Mouse (Mus musculus): ENCODE measurements around the gene Cct4. TPM values are rescaled to one million over a fixed set of nuclear protein-coding genes. Genes with fewer than 3 reads are reported as not detected.
A peak's percentile ranks its signal among the peaks of the same experiment; 100 is the strongest.

Cct4 gene
- total and polyA plus RNA-seq, 2 experiments from 2014 or later = 236 to 271 TPM

DNA sequence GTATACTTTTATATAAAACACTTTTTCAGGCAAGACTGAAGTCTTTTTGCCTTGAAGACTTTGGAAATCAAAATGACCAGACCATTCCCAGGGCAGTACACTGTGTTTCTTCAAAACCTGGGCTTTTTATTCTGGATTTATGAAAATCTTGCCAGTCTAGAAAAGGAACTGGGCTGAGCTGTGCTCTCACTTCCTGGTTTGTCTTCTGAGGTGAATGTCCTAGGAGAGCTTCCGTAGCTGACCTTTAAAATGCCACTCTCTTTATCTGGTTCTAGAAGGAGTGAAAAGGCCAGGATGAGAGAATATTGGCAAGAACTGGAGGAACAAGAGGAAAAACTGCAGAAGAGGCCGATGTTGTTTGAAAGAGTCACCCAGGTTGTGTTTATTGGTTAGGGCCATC is 32.8 kb downstream of the Cct4 start:
- Histone ChIP-seq H3K9ac (no peak overlapping the region), H3K36me3 (ENCODE audit: insufficient read depth) (no peaks in the 10 kb centered on the region), H3K4me3 (ENCODE audit: low read depth, low read length) (no peak overlapping the region), H3K4me1 (ENCODE audit: insufficient read depth) (no peaks in the 10 kb centered on the region), H3K27ac (ENCODE audit: low read depth, low read length) (no peak overlapping the region), H3K9me3 (ENCODE audit: low read length) (no peaks in the 10 kb centered on the region), H3K4me2 (ENCODE audit: low read depth) (no peak overlapping the region), H3K27me3 (ENCODE audit: insufficient read depth, low read length) (no peaks in the 10 kb centered on the region)
- no peak for TF ChIP-seq CTCF (IDR thresholded peaks at IDR 0.05; ENCODE audit: low read depth)
- ATAC-seq = no peak
- WGBS = 96% methylated on average over 2 of the region's 2 CpGs
- DNase-seq = no peak

DNA sequence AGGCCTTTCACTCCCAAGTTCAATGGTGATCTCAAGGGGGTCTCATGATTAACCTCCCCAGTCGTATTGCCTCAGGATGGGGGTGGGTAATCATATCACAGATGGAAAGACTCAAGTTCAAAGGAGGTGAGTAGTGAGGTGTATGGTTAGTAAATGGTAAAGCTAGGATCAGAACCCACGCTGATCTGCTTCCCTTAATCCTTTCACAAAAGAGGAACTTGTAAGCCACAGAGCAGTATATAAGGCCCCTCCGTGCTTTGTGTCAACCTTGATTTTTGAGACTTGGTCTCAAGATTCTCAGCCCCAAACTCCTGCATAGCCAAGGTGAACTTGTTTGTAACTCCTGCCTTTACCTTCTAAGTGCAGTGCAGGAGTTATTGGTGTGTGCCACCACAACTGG is 33.9 kb downstream of the Cct4 start:
- WGBS = 54% methylated on average over 3 of the region's 3 CpGs
- ATAC-seq (no peak), DNase-seq (no peak)
- Histone ChIP-seq H3K36me3 (ENCODE audit: insufficient read depth) (no peaks in the 10 kb centered on the region), H3K9ac (no peak overlapping the region), H3K9me3 (ENCODE audit: low read length) (no peaks in the 10 kb centered on the region), H3K27me3 (ENCODE audit: insufficient read depth, low read length) (no peaks in the 10 kb centered on the region), H3K4me2 (ENCODE audit: low read depth) (no peak overlapping the region), H3K27ac (ENCODE audit: low read depth, low read length) (no peak overlapping the region), H3K4me3 (ENCODE audit: low read depth, low read length) (no peak overlapping the region), H3K4me1 (ENCODE audit: insufficient read depth) (no peaks in the 10 kb centered on the region)
- no peak for TF ChIP-seq CTCF (IDR thresholded peaks at IDR 0.05; ENCODE audit: low read depth)

- H3K9ac ChIP-seq = no peak overlapping the region
- no peak for TF ChIP-seq CTCF (IDR thresholded peaks at IDR 0.05; ENCODE audit: low read depth)
- H3K9me3 ChIP-seq (ENCODE audit: low read length) = no peaks in the 10 kb centered on the region
- no peak overlapping the region for H3K4me2 ChIP-seq (ENCODE audit: low read depth)
- WGBS = 68% methylated on average over 3 of the region's 3 CpGs
- no peak overlapping the region for H3K4me3 ChIP-seq (ENCODE audit: low read depth, low read length)
- DNase-seq = no peak
- H3K27ac ChIP-seq (ENCODE audit: low read depth, low read length) = no peak overlapping the region
- H3K36me3 ChIP-seq (ENCODE audit: insufficient read depth) = no peaks in the 10 kb centered on the region
- H3K27me3 ChIP-seq (ENCODE audit: insufficient read depth, low read length) = no peaks in the 10 kb centered on the region
- ATAC-seq = no peak
- H3K4me1 ChIP-seq (ENCODE audit: insufficient read depth) = no peaks in the 10 kb centered on the region
Observed at GRCm38 (mm10) chr11:23028957-23029356, 38.6 kb downstream of the Cct4 start.

DNA sequence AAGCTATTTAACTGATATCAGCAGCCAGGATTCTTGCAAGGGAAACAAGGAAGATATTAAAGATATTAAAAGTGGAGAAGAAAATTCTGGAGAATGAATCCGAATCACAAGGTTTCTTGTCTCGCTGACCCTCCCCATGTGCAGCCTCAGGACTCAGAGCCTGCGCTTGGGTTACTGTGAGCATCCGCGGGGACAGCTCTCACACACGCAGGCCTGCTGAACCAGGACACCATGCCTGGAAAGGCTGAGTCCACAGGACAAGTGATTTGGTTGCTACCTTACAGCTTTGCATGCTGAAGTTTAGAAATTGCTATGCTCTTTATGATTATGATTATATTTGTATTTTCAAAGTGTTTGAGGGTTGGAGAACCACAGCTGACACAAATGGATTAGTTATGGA is 39.1 kb downstream of the Cct4 start:
- H3K4me1 ChIP-seq (ENCODE audit: insufficient read depth) = no peaks in the 10 kb centered on the region

GRCm38 (mm10) chr11:23047252-23047651 is 56.9 kb downstream of the Cct4 start:
- WGBS = 68% methylated on average over 5 of the region's 5 CpGs
- no peak overlapping the region for H3K9ac ChIP-seq
- no peak overlapping the region for H3K4me2 ChIP-seq (ENCODE audit: low read depth)
- TF ChIP-seq CTCF (IDR thresholded peaks at IDR 0.05; ENCODE audit: low read depth) = no peak
- H3K27me3 ChIP-seq (ENCODE audit: insufficient read depth, low read length) = no peaks in the 10 kb centered on the region
- H3K27ac ChIP-seq (ENCODE audit: low read depth, low read length) = no peak overlapping the region
- no peaks in the 10 kb centered on the region for H3K4me1 ChIP-seq (ENCODE audit: insufficient read depth)
- H3K9me3 ChIP-seq (ENCODE audit: low read length) = no peaks in the 10 kb centered on the region
- H3K36me3 ChIP-seq (ENCODE audit: insufficient read depth) = no peaks in the 10 kb centered on the region
- ATAC-seq (no peak), DNase-seq (no peak)
- H3K4me3 ChIP-seq (ENCODE audit: low read depth, low read length) = no peak overlapping the region

More for the DNA sequence above, 39.1 kb downstream of the Cct4 start:
- no peak overlapping the region for H3K9ac ChIP-seq
- H3K4me2 ChIP-seq (ENCODE audit: low read depth) = no peak overlapping the region
- no peaks in the 10 kb centered on the region for H3K27me3 ChIP-seq (ENCODE audit: insufficient read depth, low read length)
- DNase-seq (no peak), ATAC-seq (no peak)
- H3K9me3 ChIP-seq (ENCODE audit: low read length) = no peaks in the 10 kb centered on the region
- WGBS = 81% methylated on average over 6 of the region's 6 CpGs
- no peak for TF ChIP-seq CTCF (IDR thresholded peaks at IDR 0.05; ENCODE audit: low read depth)
- H3K27ac ChIP-seq (ENCODE audit: low read depth, low read length) = no peak overlapping the region
- no peaks in the 10 kb centered on the region for H3K36me3 ChIP-seq (ENCODE audit: insufficient read depth)
- H3K4me3 ChIP-seq (ENCODE audit: low read depth, low read length) = no peak overlapping the region

- 48% methylated on average over 20 of the region's 20 CpGs for WGBS
- DNase-seq (peak; percentile 2), ATAC-seq (no peak)
- H3K9me3 ChIP-seq (ENCODE audit: low read length) = no peaks in the 10 kb centered on the region
- no peak overlapping the region for H3K4me3 ChIP-seq (ENCODE audit: low read depth, low read length)
- H3K27ac ChIP-seq (ENCODE audit: low read depth, low read length) = no peak overlapping the region
- H3K4me2 ChIP-seq (ENCODE audit: low read depth) = peak overlapping the region; percentile 15; the same call in 1 of the 2 replicates
- no peaks in the 10 kb centered on the region for H3K4me1 ChIP-seq (ENCODE audit: insufficient read depth)
- H3K36me3 ChIP-seq (ENCODE audit: insufficient read depth) = no peaks in the 10 kb centered on the region
- H3K27me3 ChIP-seq (ENCODE audit: insufficient read depth, low read length) = no peaks in the 10 kb centered on the region
- H3K9ac ChIP-seq = no peak overlapping the region
- TF ChIP-seq CTCF (IDR thresholded peaks at IDR 0.05; ENCODE audit: low read depth) = no peak
Observed at GRCm38 (mm10) chr11:23047663-23048582, 57.6 kb downstream of the Cct4 start.

GRCm38 (mm10) chr11:23049642-23050041 is 59.3 kb downstream of the Cct4 start:
- Histone ChIP-seq H3K4me2 (ENCODE audit: low read depth) (no peak overlapping the region), H3K4me3 (ENCODE audit: low read depth, low read length) (no peak overlapping the region), H3K36me3 (ENCODE audit: insufficient read depth) (no peaks in the 10 kb centered on the region), H3K27ac (ENCODE audit: low read depth, low read length) (no peak overlapping the region), H3K9me3 (ENCODE audit: low read length) (no peaks in the 10 kb centered on the region), H3K9ac (no peak overlapping the region), H3K27me3 (ENCODE audit: insufficient read depth, low read length) (no peaks in the 10 kb centered on the region), H3K4me1 (ENCODE audit: insufficient read depth) (no peaks in the 10 kb centered on the region)
- ATAC-seq (peak; percentile 81), DNase-seq (peak; percentile 15)
- TF ChIP-seq CTCF (IDR thresholded peaks at IDR 0.05; ENCODE audit: low read depth) = no peak

Measured in forebrain, postnatal 0 days (tissue).